14 mouse cellular contexts compared by ENCODE assay signal in genomic region chr5:13199709-13200108, GRCm38 (mm10).
"Had no signal": no experiment of that assay in that cellular context is flagged by ENCODE, and none has a peak within 500 bp of the region (broad histone marks: within the 10 kb centered on the region; RNA-seq: fewer than 3 reads in every experiment).

No protein-coding gene starts in this region.

- H3K9me3 ChIP-seq: midbrain, embryonic 10.5 days; midbrain, embryonic 12.5 days; midbrain, embryonic 15.5 days; neural tube, embryonic 12.5 days; stomach, embryonic 15.5 days had no signal

- H3K27me3 ChIP-seq: midbrain, embryonic 12.5 days; midbrain, embryonic 15.5 days; neural tube, embryonic 12.5 days; stomach, embryonic 15.5 days had no signal

- ATAC-seq: midbrain, embryonic 15.5 days had no signal

- H3K4me2 ChIP-seq: lung, embryonic 14.5 days; midbrain, embryonic 12.5 days; midbrain, embryonic 15.5 days; neural tube, embryonic 12.5 days; stomach, embryonic 15.5 days had no signal

- H3K4me3 ChIP-seq: midbrain, embryonic 10.5 days; midbrain, embryonic 12.5 days; midbrain, embryonic 15.5 days; neural tube, embryonic 12.5 days; stomach, embryonic 15.5 days had no signal

- H3K36me3 ChIP-seq: midbrain, embryonic 10.5 days; midbrain, embryonic 12.5 days; midbrain, embryonic 15.5 days; neural tube, embryonic 12.5 days; stomach, embryonic 15.5 days had no signal

- DNase-seq: lung, adult 18-20 months; lung, embryonic 14.5 days; lung, postnatal 10 days; lung, postnatal 4 days; right cerebral cortex, postnatal 14 days; thymus, adult 2 months; thymus, postnatal 25 days; thymus, postnatal 4 days had no signal

- H3K4me1 ChIP-seq: midbrain, embryonic 12.5 days; midbrain, embryonic 15.5 days; neural tube, embryonic 12.5 days; stomach, embryonic 15.5 days had no signal

- H3K27ac ChIP-seq: midbrain, embryonic 10.5 days; midbrain, embryonic 12.5 days; midbrain, embryonic 15.5 days; neural tube, embryonic 12.5 days; stomach, embryonic 15.5 days; stomach, postnatal 0 days had no signal

- H3K9ac ChIP-seq: lung, embryonic 14.5 days; midbrain, embryonic 12.5 days; midbrain, embryonic 15.5 days; neural tube, embryonic 12.5 days; stomach, embryonic 15.5 days had no signal
